Mouse (Mus musculus) heart, embryonic 15.5 days (tissue): ENCODE measurements around the gene Adamts9. TPM values are rescaled to one million over a fixed set of nuclear protein-coding genes. Genes with fewer than 3 reads are reported as not detected.
A peak's percentile ranks its signal among the peaks of the same experiment; 100 is the strongest.

ENCODE experiments used
- ATAC-seq: fragments of 200-750 bp; cut with Nextera tagmentation; replicated peaks from 2 replicates; pipeline ENCODE4 v1.8.0; 2017; ENCODE audit warnings: low read depth, moderate TSS enrichment; ENCODE audit not compliant: insufficient number of reproducible peaks, insufficient read depth, low FRiP score
- H3K27ac ChIP-seq: fragments of 300-500 bp; sonication (generic); 2 replicates; pipeline ENCODE4 v1.5.1; 2015; ENCODE audit warnings: mild to moderate bottlenecking, inconsistent platforms
- H3K27me3 ChIP-seq: fragments of 300-500 bp; sonication (generic); 2 replicates; pipeline ENCODE4 v1.6.1; 2015; ENCODE audit warnings: inconsistent platforms
- H3K36me3 ChIP-seq: fragments of 300-500 bp; sonication (generic); 2 replicates; pipeline ENCODE4 v1.6.1; 2015; ENCODE audit warnings: mild to moderate bottlenecking, inconsistent platforms
- H3K4me1 ChIP-seq: fragments of 300-500 bp; sonication (generic); replicated peaks from 2 replicates; pipeline ENCODE4 v1.6.1; 2015; ENCODE audit warnings: inconsistent platforms
- H3K4me2 ChIP-seq: fragments of 300-500 bp; sonication (generic); 2 replicates; pipeline ENCODE4 v1.6.1; 2015; ENCODE audit warnings: inconsistent platforms, mild to moderate bottlenecking, moderate library complexity
- H3K4me3 ChIP-seq: fragments of 300-500 bp; sonication (generic); 2 replicates; pipeline ENCODE4 v1.5.1; 2015; ENCODE audit warnings: mild to moderate bottlenecking, inconsistent platforms
- H3K9ac ChIP-seq: fragments of 300-500 bp; sonication (generic); 2 replicates; pipeline ENCODE4 v1.6.1; 2015; ENCODE audit warnings: mild to moderate bottlenecking, inconsistent platforms
- H3K9me3 ChIP-seq: fragments of 300-500 bp; sonication (generic); replicated peaks from 2 replicates; pipeline ENCODE4 v1.6.1; 2016; ENCODE audit warnings: inconsistent platforms
- WGBS: fragments of 180-500 bp; shearing (Covaris S2); methylation state at CpG from one replicate; pipeline ENCODE4 v1.1.7; 2015; ENCODE audit warnings: mixed read lengths; 5-methylcytosine and 5-hydroxymethylcytosine counted together
- polyA plus RNA-seq: library from polyadenylated mRNA; unstranded; fragments of >200 nt; fragmentation: Nextera tagmentation; extraction: Ambion mirVana; gene quantifications from 2 replicates; pipeline ENCODE4 v1.2.1, GENCODE M21; 2015

Adamts9 gene
- polyA plus RNA-seq, 1 experiment from 2014 or later: 6.5 TPM

GRCm38 (mm10) chr6:92826561-92826960 is 116.7 kb downstream of the Adamts9 start:
- Histone ChIP-seq H3K27ac (no peak overlapping the region), H3K36me3 (no peaks in the 10 kb centered on the region), H3K4me2 (no peak overlapping the region), H3K4me3 (no peak overlapping the region), H3K4me1 (peaks cover 26% of the 10 kb centered on the region), H3K9ac (no peak overlapping the region), H3K9me3 (no peaks in the 10 kb centered on the region), H3K27me3 (no peaks in the 10 kb centered on the region)
- WGBS: 70% methylated on average over 5 of the region's 5 CpGs
- ATAC-seq: no peak

GRCm38 (mm10) chr6:92823991-92824390 is 119.3 kb downstream of the Adamts9 start:
- H3K27me3 ChIP-seq: no peaks in the 10 kb centered on the region
- H3K27ac ChIP-seq: no peak overlapping the region
- H3K36me3 ChIP-seq: no peaks in the 10 kb centered on the region
- peaks cover 19% of the 10 kb centered on the region for H3K4me1 ChIP-seq
- H3K9ac ChIP-seq: no peak overlapping the region
- no peak overlapping the region for H3K4me3 ChIP-seq
- no peak for ATAC-seq
- no peak overlapping the region for H3K4me2 ChIP-seq
- no peaks in the 10 kb centered on the region for H3K9me3 ChIP-seq
- WGBS: 82% methylated on average over 7 of the region's 7 CpGs

- H3K9ac ChIP-seq: no peak overlapping the region
- no peak overlapping the region for H3K4me2 ChIP-seq
- ATAC-seq: no peak
- H3K36me3 ChIP-seq: no peaks in the 10 kb centered on the region
- H3K27me3 ChIP-seq: no peaks in the 10 kb centered on the region
- no peak overlapping the region for H3K27ac ChIP-seq
- H3K4me3 ChIP-seq: no peak overlapping the region
- WGBS: 68% methylated on average over 6 of the region's 6 CpGs
- no peaks in the 10 kb centered on the region for H3K9me3 ChIP-seq
- peaks cover 7% of the 10 kb centered on the region for H3K4me1 ChIP-seq
Measured at GRCm38 (mm10) chr6:92822006-92822405, 121.3 kb downstream of the Adamts9 start.

- Histone ChIP-seq H3K36me3 (no peaks in the 10 kb centered on the region), H3K4me2 (no peak overlapping the region), H3K9ac (no peak overlapping the region), H3K9me3 (no peaks in the 10 kb centered on the region), H3K27me3 (no peaks in the 10 kb centered on the region), H3K4me1 (peaks cover 6% of the 10 kb centered on the region), H3K4me3 (no peak overlapping the region), H3K27ac (no peak overlapping the region)
- whole genome bisulfite sequencing: 65% methylated on average over 5 of the region's 5 CpGs
- ATAC-seq: no peak
Measured at GRCm38 (mm10) chr6:92821606-92822005, 121.7 kb downstream of the Adamts9 start.

GRCm38 (mm10) chr6:92817661-92818060 is 125.6 kb downstream of the Adamts9 start:
- H3K4me3 ChIP-seq: no peak overlapping the region
- H3K9ac ChIP-seq: no peak overlapping the region
- H3K4me1 ChIP-seq: peaks cover 18% of the 10 kb centered on the region
- peaks cover 11% of the 10 kb centered on the region; the same call in 1 of the 2 replicates for H3K36me3 ChIP-seq
- ATAC-seq: no peak
- H3K27me3 ChIP-seq: no peaks in the 10 kb centered on the region
- H3K4me2 ChIP-seq: no peak overlapping the region
- H3K9me3 ChIP-seq: no peaks in the 10 kb centered on the region
- no peak overlapping the region for H3K27ac ChIP-seq
- 82% methylated on average over 8 of the region's 8 CpGs for WGBS

- peak; percentile 89 for ATAC-seq
- Histone ChIP-seq H3K9ac (no peak within 1 kb of the TSS), H3K27me3 (no peaks in the 10 kb centered on the region), H3K27ac (peak within 1 kb of the TSS; percentile 83), H3K36me3 (peaks cover 11% of the 10 kb centered on the region; the same call in 1 of the 2 replicates), H3K4me1 (peaks cover 32% of the 10 kb centered on the region), H3K4me3 (peak within 1 kb of the TSS; percentile 24), H3K9me3 (no peaks in the 10 kb centered on the region), H3K4me2 (peak within 1 kb of the TSS; percentile 49)
- 17% methylated on average over 8 of the region's 8 CpGs for WGBS
Measured at GRCm38 (mm10) chr6:92816311-92816751, 127.0 kb downstream of the Adamts9 start, which contains the start of gene A730049H05Rik. TSS of gene A730049H05Rik (plus strand) at chr6:92816478.

- Histone ChIP-seq H3K4me3 (no peak overlapping the region), H3K9ac (no peak overlapping the region), H3K36me3 (peaks cover 11% of the 10 kb centered on the region; the same call in 1 of the 2 replicates), H3K27ac (no peak overlapping the region), H3K4me1 (peaks cover 33% of the 10 kb centered on the region), H3K27me3 (no peaks in the 10 kb centered on the region), H3K4me2 (no peak overlapping the region), H3K9me3 (no peaks in the 10 kb centered on the region)
- 63% methylated on average over 2 of the region's 2 CpGs for WGBS
- ATAC-seq: no peak
Measured at GRCm38 (mm10) chr6:92812702-92813370, 130.5 kb downstream of the Adamts9 start.

GRCm38 (mm10) chr6:92811566-92811965 is 131.7 kb downstream of the Adamts9 start:
- no peak overlapping the region for H3K27ac ChIP-seq
- no peak overlapping the region for H3K4me2 ChIP-seq

GRCm38 (mm10) chr6:92810628-92811027 is 132.7 kb downstream of the Adamts9 start:
- H3K4me1 ChIP-seq: peaks cover 22% of the 10 kb centered on the region
- H3K9ac ChIP-seq: no peak overlapping the region
- H3K9me3 ChIP-seq: no peaks in the 10 kb centered on the region
- H3K4me3 ChIP-seq: no peak overlapping the region
- 92% methylated on average over 2 of the region's 2 CpGs for WGBS
- ATAC-seq: no peak
- H3K4me2 ChIP-seq: no peak overlapping the region
- no peak overlapping the region for H3K27ac ChIP-seq
- H3K36me3 ChIP-seq: peaks cover 21% of the 10 kb centered on the region
- H3K27me3 ChIP-seq: no peaks in the 10 kb centered on the region

More at GRCm38 (mm10) chr6:92811566-92811965, 131.7 kb downstream of the Adamts9 start:
- no peak overlapping the region for H3K4me3 ChIP-seq
- peaks cover 32% of the 10 kb centered on the region for H3K4me1 ChIP-seq
- no peaks in the 10 kb centered on the region for H3K9me3 ChIP-seq
- no peak overlapping the region for H3K9ac ChIP-seq
- no peak for ATAC-seq
- peaks cover 17% of the 10 kb centered on the region for H3K36me3 ChIP-seq
- H3K27me3 ChIP-seq: no peaks in the 10 kb centered on the region

- no peak for ATAC-seq
- Histone ChIP-seq H3K27me3 (no peaks in the 10 kb centered on the region), H3K27ac (no peak overlapping the region), H3K4me3 (no peak overlapping the region), H3K36me3 (peaks cover 23% of the 10 kb centered on the region), H3K9me3 (no peaks in the 10 kb centered on the region), H3K4me1 (peaks cover 22% of the 10 kb centered on the region), H3K4me2 (no peak overlapping the region), H3K9ac (no peak overlapping the region)
- WGBS: 88% methylated on average over 3 of the region's 3 CpGs
Measured at GRCm38 (mm10) chr6:92809818-92810217, 133.5 kb downstream of the Adamts9 start.

- H3K4me2 ChIP-seq: no peak overlapping the region
Measured at GRCm38 (mm10) chr6:92804254-92804971, 138.9 kb downstream of the Adamts9 start.

More at GRCm38 (mm10) chr6:92804254-92804971, 138.9 kb downstream of the Adamts9 start:
- ATAC-seq: no peak
- H3K4me1 ChIP-seq: peaks cover 21% of the 10 kb centered on the region
- H3K27me3 ChIP-seq: no peaks in the 10 kb centered on the region
- no peaks in the 10 kb centered on the region for H3K9me3 ChIP-seq
- WGBS: 74% methylated on average over 3 of the region's 3 CpGs
- H3K4me3 ChIP-seq: no peak overlapping the region
- H3K9ac ChIP-seq: no peak overlapping the region
- peaks cover 17% of the 10 kb centered on the region for H3K36me3 ChIP-seq
- H3K27ac ChIP-seq: no peak overlapping the region
